ENCODE assay signal across 9 mouse cellular contexts in the genomic region with DNA sequence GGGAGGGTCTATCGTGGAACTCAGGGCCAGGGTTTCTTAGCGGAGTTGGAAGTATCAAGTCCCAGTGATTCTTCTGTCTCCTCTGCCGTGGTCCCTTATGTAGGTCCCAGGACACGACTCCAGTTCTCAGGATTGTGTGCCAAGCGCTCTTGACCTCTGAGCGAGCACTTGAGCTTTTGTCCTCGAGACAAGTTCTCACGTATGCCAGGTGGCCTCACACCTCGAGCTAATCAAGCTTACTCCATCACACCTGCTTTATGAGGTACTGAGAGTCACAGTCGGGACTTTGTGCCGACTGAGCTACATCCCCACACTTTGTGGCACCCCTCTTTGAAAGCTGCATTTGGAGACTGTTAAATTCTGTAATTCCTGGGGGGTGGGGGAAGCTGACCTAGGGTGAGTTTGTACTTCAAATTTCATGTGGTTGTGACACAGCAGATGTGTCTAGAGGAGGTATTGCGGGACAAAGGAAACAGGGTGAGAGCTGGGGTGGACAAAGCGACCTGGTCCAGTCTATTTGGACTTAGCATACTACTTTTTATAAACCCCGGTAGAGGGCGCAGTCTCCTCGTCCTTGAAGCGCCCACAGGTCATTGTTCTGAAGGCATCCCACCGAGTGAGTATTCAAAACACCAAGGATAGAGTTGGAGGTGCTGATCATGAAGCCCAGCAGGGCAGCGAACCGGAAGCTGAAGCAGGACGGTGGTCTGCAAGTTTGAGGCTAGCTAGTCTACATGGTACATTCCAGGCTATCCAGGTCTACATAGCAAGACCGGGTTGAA. TPM values are rescaled to one million over a fixed set of nuclear protein-coding genes. Genes with fewer than 3 reads are reported as not detected.
DNase-seq lines count a peak whose midpoint lies in the region; ATAC-seq and TF ChIP-seq lines count a peak whose summit lies in the region.
"Had no signal": no experiment of that assay in that cellular context is flagged by ENCODE, and none has a peak within 500 bp of the region (broad histone marks: within the 10 kb centered on the region; RNA-seq: fewer than 3 reads in every experiment).

No protein-coding gene starts in this region.

- peak; percentile 67 for DNase-seq in urinary bladder, postnatal 14 days (ENCODE audit: low spot score)
- DNase-seq in urinary bladder, postnatal 10 days (ENCODE audit: low spot score): no peak
- peak; percentile 73 for DNase-seq in cerebellum, adult 8-10 months
- DNase-seq in gastrocnemius, adult 2 months: peak; percentile 69
- peak; percentile 68 for DNase-seq in hindlimb bud, embryonic 11.5 days (ENCODE audit: extremely low spot score, low read depth, low spot score)
- peak; percentile 63 for DNase-seq in testis, postnatal 14 days (ENCODE audit: low spot score)

- no peak overlapping the region for H3K4me3 ChIP-seq in gastrocnemius, adult 2 months
- H3K4me3 ChIP-seq in liver, embryonic 12.5 days: no peak overlapping the region; the same call in 1 of the 2 replicates
- no peak overlapping the region for H3K4me3 ChIP-seq in myocyte
- H3K4me3 ChIP-seq: erythroblast, embryonic 14.5 days had no signal

- no peak overlapping the region for H3K9ac ChIP-seq in liver, embryonic 12.5 days

- H3K27me3 ChIP-seq in liver, embryonic 12.5 days (replicated peaks): no peaks in the 10 kb centered on the region
- H3K27me3 ChIP-seq in myocyte (ENCODE audit: control insufficient read depth, insufficient read depth, insufficient read length): no peaks in the 10 kb centered on the region

- H3K79me2 ChIP-seq in myocyte (ENCODE audit: control insufficient read depth, insufficient read depth): no peaks in the 10 kb centered on the region

- WGBS in liver, embryonic 12.5 days (ENCODE audit: insufficient replicate concordance): 28% methylated on average over 22 of the region's 22 CpGs

- TF ChIP-seq POLR2A in myocyte (IDR thresholded peaks at IDR 0.05; ENCODE audit: insufficient read length, low read depth): no peak

- no peak overlapping the region for H3ac ChIP-seq in myocyte (ENCODE audit: control insufficient read depth, insufficient read length)

- H3K4me1 ChIP-seq in liver, embryonic 12.5 days: peaks cover 47% of the 10 kb centered on the region

- H3K9me3 ChIP-seq in liver, embryonic 12.5 days (replicated peaks): no peaks in the 10 kb centered on the region

- peaks cover 5% of the 10 kb centered on the region; the same call in 1 of the 2 replicates for H3K36me3 ChIP-seq in liver, embryonic 12.5 days
- peaks cover 14% of the 10 kb centered on the region for H3K36me3 ChIP-seq in myocyte (ENCODE audit: control insufficient read depth, insufficient read depth)

- intact Hi-C loops in gastrocnemius, adult 2 months (cut with DNase I): loop anchor here (1.0 to 10.0 kb wide), 3 partner anchors 50 to 378 kb away; no protein-coding TSS in a partner anchor

- TF ChIP-seq CTCF in gastrocnemius, adult 2 months (IDR thresholded peaks at IDR 0.05): peak; percentile 82

- H3K27ac ChIP-seq in gastrocnemius, adult 2 months: no peak overlapping the region
- no peak overlapping the region for H3K27ac ChIP-seq in liver, embryonic 12.5 days

- peak; percentile 50 for ATAC-seq in liver, embryonic 12.5 days

- peak overlapping the region; percentile 38 for H3K4me2 ChIP-seq in liver, embryonic 12.5 days
- no peak overlapping the region for H3K4me2 ChIP-seq in myocyte (ENCODE audit: low read depth)

TF ChIP-seq in myocyte, 11 proteins besides CTCF, POLR2A, EP300 and RAD21:
- no peak for TF ChIP-seq SRF (IDR thresholded peaks at IDR 0.05; ENCODE audit: control insufficient read depth, insufficient read length, low read depth)
- peak; percentile 42 for TF ChIP-seq POLR2AphosphoS2 (IDR thresholded peaks at IDR 0.05; ENCODE audit: insufficient read length, low read depth)

RNA-seq across cellular contexts. Expression of a gene that starts 8.2 kb away (rescaled TPM):
- 1 to 10 TPM; 3.5 to 5.6 TPM for total RNA-seq in gastrocnemius, adult 2 months (2021)
- 11.9 and 12.3 TPM in 2 replicates for polyA plus RNA-seq in liver, embryonic 12.5 days (2016; fragmentation: Nextera tagmentation; extraction: Ambion mirVana)
- polyA plus RNA-seq in myocyte (2012; fragmentation: generic; extraction: Trizol): 6.2 TPM
